Mouse (Mus musculus) lung, adult 2 months (tissue): ENCODE results near the gene Grin2b. TPM values are rescaled to one million over a fixed set of nuclear protein-coding genes. Genes with fewer than 3 reads are reported as not detected.

ENCODE experiments used
- DNase-seq: peaks from one replicate; pipeline ENCODE4 v3.0.0; 2022
- H3K4me1 ChIP-seq: fragments of 200-500 bp; 2 replicates; pipeline ENCODE4 v1.6.1; 2011; ENCODE audit warnings: low read length; ENCODE audit not compliant: control insufficient read depth, insufficient read depth
- H3K4me3 ChIP-seq: fragments of 200-500 bp; replicated peaks from 2 replicates; pipeline ENCODE3; 2011; ENCODE audit warnings: low read depth, mild to moderate bottlenecking, control low read depth, low read length; ENCODE audit errors: extremely low read depth
- CTCF ChIP-seq: fragments of 200-500 bp; IDR thresholded peaks from 2 replicates; pipeline ENCODE4 v1.5.1; 2011; ENCODE audit warnings: mild to moderate bottlenecking, low read length, control low read depth; ENCODE audit not compliant: insufficient read depth
- POLR2A ChIP-seq: fragments of 200-500 bp; IDR thresholded peaks from 2 replicates; pipeline ENCODE4 v1.6.1; 2011; ENCODE audit warnings: low read depth, mild to moderate bottlenecking, control low read depth, low read length, borderline replicate concordance; ENCODE audit errors: extremely low read depth
- WGBS: fragments of 180-500 bp; shearing (Covaris S2); methylation state at CpG from one replicate; pipeline ENCODE4 v1.1.7; 2018; 5-methylcytosine and 5-hydroxymethylcytosine counted together
- polyA plus RNA-seq: library from polyadenylated mRNA; depleted of rRNA; stranded (reverse); fragments of >200 nt; gene quantifications from 2 replicates; pipeline ENCODE4 v1.2.3, GENCODE M21; 2012

Gene Grin2b
- polyA plus RNA-seq, 1 experiment = 0.12 TPM

GRCm38 (mm10) chr6:136048084-136048483 lies 125.2 kb downstream of the Grin2b start:
- no peak for TF ChIP-seq CTCF
- no peak for TF ChIP-seq POLR2A
- WGBS = 80% methylated on average over 2 of the region's 2 CpGs
- no peak for DNase-seq

DNA sequence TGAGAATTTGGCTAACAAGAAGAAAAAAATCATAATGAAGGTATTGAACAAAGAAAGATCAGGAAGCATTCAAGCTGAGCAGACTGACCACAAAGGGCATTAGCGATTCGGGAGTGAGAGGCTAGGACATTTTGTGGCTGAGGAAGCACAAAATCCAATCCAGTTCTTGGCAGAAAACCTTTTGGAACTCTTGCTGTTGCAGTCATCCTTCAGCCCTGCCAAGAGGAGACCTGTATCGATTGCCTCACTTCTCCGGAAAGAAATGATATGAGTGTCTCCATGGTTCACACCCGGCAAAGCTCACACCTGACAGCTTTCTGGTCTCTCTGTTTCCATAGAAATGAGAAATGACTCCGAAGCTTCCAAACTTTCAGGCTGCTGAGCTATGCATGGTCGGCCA lies 127.2 kb downstream of the Grin2b start:
- DNase-seq = no peak
- Histone ChIP-seq H3K4me1 (no peaks in the 10 kb centered on the region), H3K4me3 (no peak overlapping the region)
- WGBS = 72% methylated on average over 7 of the region's 7 CpGs
- no peak for TF ChIP-seq CTCF
- no peak for TF ChIP-seq POLR2A

More at GRCm38 (mm10) chr6:136048084-136048483, 125.2 kb downstream of the Grin2b start:
- Histone ChIP-seq H3K4me1 (no peaks in the 10 kb centered on the region), H3K4me3 (no peak overlapping the region)

- TF ChIP-seq POLR2A (no peak), CTCF (no peak)
- DNase-seq = no peak
- no peaks in the 10 kb centered on the region for H3K4me1 ChIP-seq
- WGBS = 73% methylated on average over 5 of the region's 5 CpGs
- H3K4me3 ChIP-seq = no peak overlapping the region
These were observed 128.8 kb downstream of the Grin2b start for GRCm38 (mm10) chr6:136044461-136044860.

GRCm38 (mm10) chr6:136042375-136042774 lies 130.9 kb downstream of the Grin2b start:
- no peaks in the 10 kb centered on the region for H3K4me1 ChIP-seq
- WGBS = 64% methylated on average over 3 of the region's 3 CpGs
- no peak overlapping the region for H3K4me3 ChIP-seq
- DNase-seq = no peak
- TF ChIP-seq CTCF (no peak), POLR2A (no peak)

DNA sequence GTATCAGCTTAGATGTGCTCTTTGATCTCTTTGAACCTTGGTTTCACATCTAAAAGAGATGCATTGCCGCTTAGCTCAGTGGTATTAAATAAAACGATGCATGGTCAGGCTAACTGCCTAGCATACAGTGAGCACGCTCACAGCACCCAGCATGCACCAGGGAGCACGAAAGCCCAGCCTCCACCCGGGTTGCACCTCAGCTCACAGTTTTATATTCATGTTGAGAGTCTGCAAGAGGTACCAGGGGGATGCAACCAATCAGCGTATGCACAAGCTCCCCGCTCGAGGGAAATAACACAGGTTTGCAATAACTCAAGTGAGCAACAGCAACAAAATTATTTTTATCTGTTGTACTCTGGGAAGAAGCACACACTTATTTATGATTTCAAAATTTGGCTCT lies 131.5 kb downstream of the Grin2b start:
- DNase-seq = no peak
- Histone ChIP-seq H3K4me3 (no peak overlapping the region), H3K4me1 (no peaks in the 10 kb centered on the region)
- 80% methylated on average over 8 of the region's 8 CpGs for WGBS
- TF ChIP-seq CTCF (no peak), POLR2A (no peak)

- no peak for TF ChIP-seq POLR2A
- no peak for TF ChIP-seq CTCF
- no peak for DNase-seq
- 65% methylated on average over 3 of the region's 3 CpGs for WGBS
- no peaks in the 10 kb centered on the region for H3K4me1 ChIP-seq
- no peak overlapping the region for H3K4me3 ChIP-seq
These were observed 132.4 kb downstream of the Grin2b start for GRCm38 (mm10) chr6:136040931-136041330.

DNA sequence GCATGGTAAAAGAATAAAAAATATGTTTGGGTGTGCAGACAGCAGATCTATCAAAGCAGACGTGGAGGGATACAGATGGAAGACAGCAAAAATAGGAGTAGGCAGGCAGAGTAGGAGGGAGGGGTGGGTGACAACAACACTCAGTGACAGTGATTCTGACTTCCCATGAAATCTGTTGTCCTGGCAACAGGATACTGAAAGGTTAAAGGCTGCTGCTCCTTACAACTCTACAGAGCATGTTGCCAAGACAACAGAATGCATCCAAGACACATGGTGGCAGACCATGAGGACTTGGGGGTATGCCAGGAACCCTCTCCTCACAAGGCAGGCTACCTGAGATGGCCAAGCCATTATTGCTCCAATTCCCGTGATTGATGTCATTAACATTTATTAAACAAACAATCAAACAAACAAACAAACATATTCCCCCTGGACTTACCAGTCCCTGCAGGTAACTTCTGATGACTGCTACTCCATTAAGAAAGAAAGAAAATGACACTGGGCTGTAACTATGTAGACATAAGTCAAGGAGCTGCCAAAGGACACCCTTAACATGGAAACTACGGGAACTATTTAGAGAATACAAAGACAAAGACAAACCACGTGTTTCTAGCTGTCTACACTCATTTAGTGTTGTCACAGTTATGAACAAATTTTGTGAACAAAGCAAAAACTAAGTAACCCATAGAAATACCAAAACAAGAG lies 143.9 kb downstream of the Grin2b start:
- WGBS = 59% methylated on average over 4 of the region's 4 CpGs
- TF ChIP-seq POLR2A (no peak), CTCF (no peak)
- no peaks in the 10 kb centered on the region for H3K4me1 ChIP-seq

DNA sequence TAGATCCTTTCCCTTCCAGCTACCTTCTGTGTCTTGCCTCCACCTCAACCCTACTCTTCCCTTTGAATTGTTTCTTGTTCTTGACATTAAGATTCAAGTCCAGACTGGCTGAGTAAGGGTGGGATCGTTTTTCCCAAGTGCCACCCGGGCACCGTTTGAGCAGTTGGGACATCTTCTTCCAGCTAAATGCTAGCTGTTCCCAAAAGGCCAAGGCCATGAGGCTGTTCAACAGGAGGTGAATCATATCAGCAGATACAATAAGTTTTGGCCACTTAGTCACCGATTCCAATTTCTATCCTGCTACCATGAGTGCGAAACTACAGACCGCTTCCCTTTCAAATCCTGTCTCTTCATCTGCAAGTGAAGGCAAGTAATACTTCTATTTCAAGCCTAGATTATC lies 146.4 kb downstream of the Grin2b start:
- H3K4me3 ChIP-seq = no peak overlapping the region
- H3K4me1 ChIP-seq = no peaks in the 10 kb centered on the region
- 95% methylated on average over 6 of the region's 6 CpGs for WGBS
- TF ChIP-seq POLR2A (no peak), CTCF (no peak)
- DNase-seq = no peak

More for the DNA sequence above, 143.9 kb downstream of the Grin2b start:
- no peak for DNase-seq
- no peak overlapping the region for H3K4me3 ChIP-seq

DNA sequence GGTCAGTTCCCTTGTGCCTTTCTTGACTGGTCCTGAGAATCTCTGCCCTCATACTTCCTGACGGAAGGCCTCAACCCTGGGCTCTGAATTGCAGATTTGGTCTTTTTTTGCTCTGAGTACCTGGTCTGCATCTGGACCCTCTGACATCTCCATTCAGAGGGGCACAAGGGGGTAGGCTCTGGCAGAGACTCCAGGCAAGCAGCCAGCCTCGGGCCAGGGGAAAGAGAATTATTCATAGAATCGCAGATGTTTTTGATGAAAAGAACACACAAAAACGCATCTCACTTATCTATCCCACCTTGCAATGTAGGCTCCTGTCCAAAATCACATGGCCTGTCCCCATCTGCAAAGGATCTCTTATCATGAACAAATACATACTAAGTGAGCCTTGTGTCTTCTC lies 147.5 kb downstream of the Grin2b start:
- DNase-seq = no peak
- WGBS = 86% methylated on average over 4 of the region's 4 CpGs

GRCm38 (mm10) chr6:136020460-136020859 lies 152.9 kb downstream of the Grin2b start:
- WGBS = 34% methylated on average over 3 of the region's 3 CpGs
- DNase-seq = no peak
- Histone ChIP-seq H3K4me3 (no peak overlapping the region), H3K4me1 (no peaks in the 10 kb centered on the region)
- no peak for TF ChIP-seq CTCF
- no peak for TF ChIP-seq POLR2A

More for the DNA sequence above, 147.5 kb downstream of the Grin2b start:
- no peak overlapping the region for H3K4me3 ChIP-seq
- H3K4me1 ChIP-seq = no peaks in the 10 kb centered on the region
- TF ChIP-seq POLR2A = no peak
- TF ChIP-seq CTCF = no peak
